Mouse (Mus musculus): ENCODE data around the gene Olfr523.
"Not testable (repeated sequence)": the region's sequence is repeated elsewhere in the genome, so short reads cannot be mapped to it uniquely, and the experiment has no call there.

DNA sequence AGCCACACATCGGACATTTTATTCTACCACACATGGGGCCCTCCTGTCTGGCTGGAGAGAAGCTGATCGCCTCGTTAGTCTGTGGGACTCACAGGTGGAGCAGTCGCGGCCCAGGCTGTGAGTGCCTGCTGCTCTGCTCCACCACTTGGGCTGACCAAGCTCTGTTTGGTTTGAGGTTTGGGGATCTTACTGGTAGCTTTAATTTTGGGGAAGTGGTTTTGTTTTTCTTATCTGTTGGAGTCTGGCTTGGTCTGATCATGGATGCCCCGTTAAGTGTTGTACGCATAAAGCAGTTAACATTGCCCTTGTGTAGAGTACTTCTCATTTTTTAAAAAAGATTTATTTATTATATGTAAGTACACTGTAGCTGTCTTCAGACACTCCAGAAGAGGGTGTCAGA is 39.0 kb upstream of the Olfr523 start:
- TF ChIP-seq CTCF (IDR thresholded peaks at IDR 0.05; ENCODE audit: low read depth, low read length); EP300 (IDR thresholded peaks at IDR 0.05; ENCODE audit: insufficient read depth, low read depth, low read length): not testable (repeated sequence)
